Mouse (Mus musculus): ENCODE measurements at regions not wholly inside any gene's neighbourhood (a gene's known extent, or its start where the extent isn't known, plus 50 kb on each side); places are given as distances from the start of the nearest gene placed in this dataset.

GRCm38 (mm10) chr12:16049545-16049944 lies 232.8 kb upstream of the Trib2 start:
- TF ChIP-seq POLR2A (IDR thresholded peaks at IDR 0.05; ENCODE audit: borderline replicate concordance, control insufficient read depth, low read depth, low read length) (no peak), CTCF (IDR thresholded peaks at IDR 0.05; ENCODE audit: control insufficient read depth, insufficient read depth, low read length) (no peak)
